Mouse (Mus musculus) stomach, postnatal 0 days (tissue): ENCODE results near the gene Mrln. TPM values are rescaled to one million over a fixed set of nuclear protein-coding genes. Genes with fewer than 3 reads are reported as not detected.

Source experiments
- ATAC-seq: fragments of 200-750 bp; cut with Nextera tagmentation; 2 replicates; pipeline ENCODE4 v1.8.0; 2017; ENCODE audit not compliant: low FRiP score, low TSS enrichment
- DNase-seq: peaks from one replicate; pipeline ENCODE4 v3.0.0-alpha.2; 2016; ENCODE audit warnings: low spot score
- H3K27ac ChIP-seq: fragments of 300-500 bp; sonication (generic); replicated peaks from 2 replicates; pipeline ENCODE4 v1.5.1; 2014; ENCODE audit warnings: mild to moderate bottlenecking, control low read depth
- H3K27me3 ChIP-seq: fragments of 300-500 bp; sonication (generic); 2 replicates; pipeline ENCODE4 v1.6.1; 2014; ENCODE audit warnings: low read length; ENCODE audit not compliant: control insufficient read depth, insufficient read depth
- H3K36me3 ChIP-seq: fragments of 300-500 bp; sonication (generic); 2 replicates; pipeline ENCODE4 v1.6.1; 2014; ENCODE audit warnings: low read length, mixed read lengths; ENCODE audit not compliant: control insufficient read depth, insufficient read depth
- H3K4me1 ChIP-seq: fragments of 300-500 bp; sonication (generic); replicated peaks from 2 replicates; pipeline ENCODE4 v1.6.1; 2014; ENCODE audit warnings: antibody characterized with exemption; ENCODE audit not compliant: control insufficient read depth, insufficient read depth
- H3K4me2 ChIP-seq: fragments of 300-500 bp; sonication (generic); replicated peaks from 2 replicates; pipeline ENCODE4 v1.6.1; 2014; ENCODE audit warnings: low read depth, mild to moderate bottlenecking, control low read depth, moderate library complexity
- H3K4me3 ChIP-seq: fragments of 300-500 bp; sonication (generic); 2 replicates; pipeline ENCODE4 v1.5.1; 2014; ENCODE audit warnings: low read depth, low read length, control low read depth
- H3K9ac ChIP-seq: fragments of 300-500 bp; sonication (generic); 2 replicates; pipeline ENCODE4 v1.6.1; 2014; ENCODE audit warnings: mild to moderate bottlenecking, low read length, control low read depth, mixed read lengths
- H3K9me3 ChIP-seq: fragments of 300-500 bp; sonication (generic); 2 replicates; pipeline ENCODE4 v1.6.1; 2016; ENCODE audit warnings: low read length; ENCODE audit not compliant: control insufficient read depth
- CTCF ChIP-seq: IDR thresholded peaks from 2 replicates; pipeline ENCODE4 v1.5.1; 2016; ENCODE audit warnings: antibody characterized with exemption, low read depth, mild to moderate bottlenecking, moderate library complexity
- EP300 ChIP-seq: optimal IDR thresholded peaks from 2 replicates; pipeline ENCODE3; 2016; ENCODE audit warnings: antibody characterized with exemption
- WGBS: fragments of 180-500 bp; shearing (Covaris S2); extraction: QIAGEN DNeasy Blood & Tissue Kit; methylation state at CpG from one replicate; pipeline ENCODE4 v1.1.7; 2014; 5-methylcytosine and 5-hydroxymethylcytosine counted together
- polyA plus RNA-seq: library from polyadenylated mRNA; unstranded; fragments of >200 nt; fragmentation: Nextera tagmentation; extraction: Ambion mirVana; gene quantifications from 2 replicates; pipeline ENCODE4 v1.2.1, GENCODE M21; 2015

Gene Mrln
- polyA plus RNA-seq, 1 experiment from 2014 or later, result 1.5 TPM

DNA sequence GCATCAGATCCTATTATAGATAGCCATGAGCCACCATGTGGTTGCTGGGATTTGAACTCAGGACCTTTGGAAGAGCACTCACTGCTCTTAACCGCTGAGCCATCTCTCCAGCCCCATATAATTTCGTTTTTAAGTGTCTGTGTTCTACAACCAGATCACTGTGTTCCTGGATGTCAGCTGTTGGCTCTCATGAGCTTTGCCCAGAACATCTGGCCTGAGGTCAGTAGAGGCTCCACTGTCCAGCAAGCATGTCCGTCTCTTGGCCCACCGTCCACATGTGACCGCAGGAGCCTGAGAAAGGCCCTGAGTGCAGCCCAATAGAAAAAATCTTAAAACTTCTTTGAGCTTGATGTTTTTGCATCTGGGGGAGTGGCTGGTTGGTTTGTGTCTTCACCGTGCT, 7.8 kb upstream of the Mrln start:
- WGBS, result 84% methylated on average over 6 of the region's 6 CpGs
- H3K27ac ChIP-seq, result no peak overlapping the region
- H3K27me3 ChIP-seq, result no peaks in the 10 kb centered on the region
- no peak overlapping the region for H3K9ac ChIP-seq
- ATAC-seq, result no peak
- H3K9me3 ChIP-seq, result no peaks in the 10 kb centered on the region
- no peak overlapping the region for H3K4me2 ChIP-seq
- no peaks in the 10 kb centered on the region for H3K4me1 ChIP-seq
- DNase-seq, result no peak
- H3K4me3 ChIP-seq, result no peak overlapping the region
- no peak for TF ChIP-seq EP300
- TF ChIP-seq CTCF, result no peak
- H3K36me3 ChIP-seq, result 0 out of 2 replicates have a peak, but pooled peaks cover 2% of the 10 kb centered on the region

DNA sequence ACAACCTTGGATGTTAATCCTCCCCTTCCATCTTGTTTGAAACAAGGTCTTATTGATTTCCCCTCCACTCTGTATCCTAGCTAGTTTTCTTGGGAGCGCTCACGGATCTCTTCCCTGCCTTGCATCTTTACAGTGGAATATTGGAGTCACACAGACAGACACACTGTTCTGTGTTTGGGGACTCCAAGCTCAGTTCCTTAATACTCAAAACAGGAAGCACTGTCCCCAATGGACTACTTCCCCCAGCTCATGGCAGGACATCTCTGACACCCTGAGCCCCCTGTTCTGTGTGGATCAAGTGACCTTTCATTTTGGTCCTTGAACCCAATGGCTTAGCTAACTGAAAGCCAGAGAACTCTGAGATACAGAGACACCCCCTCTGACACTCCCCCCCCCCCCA, 6.9 kb upstream of the Mrln start:
- H3K9ac ChIP-seq, result no peak overlapping the region
- no peaks in the 10 kb centered on the region for H3K36me3 ChIP-seq
- H3K4me3 ChIP-seq, result no peak overlapping the region
- no peak for ATAC-seq
- DNase-seq, result no peak
- H3K4me2 ChIP-seq, result no peak overlapping the region
- no peaks in the 10 kb centered on the region for H3K4me1 ChIP-seq
- H3K9me3 ChIP-seq, result no peaks in the 10 kb centered on the region
- 76% methylated on average over 2 of the region's 2 CpGs for WGBS
- H3K27me3 ChIP-seq, result no peaks in the 10 kb centered on the region
- TF ChIP-seq EP300 (no peak), CTCF (no peak)
- no peak overlapping the region for H3K27ac ChIP-seq

DNA sequence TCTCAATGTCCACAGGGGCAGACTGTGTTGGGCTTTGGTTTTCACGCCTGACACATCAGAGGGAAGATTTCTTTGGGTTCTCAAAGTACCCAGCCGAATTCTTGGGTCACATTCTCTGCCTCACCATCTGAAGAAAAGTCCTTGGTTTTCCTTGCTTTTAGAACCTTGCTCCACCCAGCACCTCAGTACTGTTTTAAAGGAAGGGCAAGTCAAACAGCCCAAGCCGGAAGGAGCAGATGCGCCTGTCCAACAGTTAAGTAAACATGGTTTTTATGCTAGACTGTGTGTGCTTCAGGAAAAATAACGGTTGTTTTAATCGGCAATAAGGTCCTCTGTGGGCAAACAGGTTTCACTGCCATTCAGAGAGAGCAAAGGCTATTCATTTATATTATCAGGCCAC, 6.5 kb upstream of the Mrln start:
- no peak for TF ChIP-seq EP300
- TF ChIP-seq CTCF, result no peak
- Histone ChIP-seq H3K9me3 (no peaks in the 10 kb centered on the region), H3K36me3 (no peaks in the 10 kb centered on the region), H3K27ac (no peak overlapping the region), H3K27me3 (no peaks in the 10 kb centered on the region), H3K9ac (no peak overlapping the region), H3K4me1 (no peaks in the 10 kb centered on the region), H3K4me2 (no peak overlapping the region), H3K4me3 (no peak overlapping the region)
- 42% methylated on average over 6 of the region's 6 CpGs for WGBS
- no peak for DNase-seq
- peak; percentile 27; the same call in 1 of the 2 replicates for ATAC-seq

DNA sequence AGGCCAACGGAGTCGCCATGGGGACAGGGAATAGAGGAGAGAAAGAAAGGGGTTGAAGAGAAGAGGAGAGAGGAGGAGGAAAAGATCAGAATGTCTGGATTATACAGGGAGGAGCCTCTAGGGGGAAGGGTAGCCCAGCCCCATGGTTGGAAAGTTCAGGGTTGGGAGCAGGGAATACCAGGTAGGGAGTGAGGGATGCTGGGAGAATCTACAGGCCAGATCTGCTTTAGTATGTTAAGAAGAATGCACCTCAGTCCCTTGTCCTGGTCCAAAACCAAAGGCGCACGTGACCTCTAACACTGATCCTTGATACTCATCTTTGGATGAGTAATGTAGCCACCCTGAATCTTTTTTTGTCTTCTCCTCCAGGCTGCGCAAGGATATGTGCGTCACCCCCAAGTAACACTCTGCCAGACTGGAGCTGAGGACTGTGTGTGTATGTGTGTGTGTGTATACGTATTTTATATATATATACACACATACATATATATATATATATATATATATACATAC, 5.5 kb upstream of the Mrln start:
- Histone ChIP-seq H3K27ac (no peak overlapping the region), H3K9me3 (no peaks in the 10 kb centered on the region), H3K4me2 (no peak overlapping the region), H3K36me3 (no peaks in the 10 kb centered on the region), H3K27me3 (no peaks in the 10 kb centered on the region), H3K4me3 (no peak overlapping the region), H3K4me1 (no peaks in the 10 kb centered on the region), H3K9ac (no peak overlapping the region)
- WGBS, result 88% methylated on average over 7 of the region's 7 CpGs
- DNase-seq (no peak), ATAC-seq (no peak)
- TF ChIP-seq CTCF, result no peak
- no peak for TF ChIP-seq EP300

DNA sequence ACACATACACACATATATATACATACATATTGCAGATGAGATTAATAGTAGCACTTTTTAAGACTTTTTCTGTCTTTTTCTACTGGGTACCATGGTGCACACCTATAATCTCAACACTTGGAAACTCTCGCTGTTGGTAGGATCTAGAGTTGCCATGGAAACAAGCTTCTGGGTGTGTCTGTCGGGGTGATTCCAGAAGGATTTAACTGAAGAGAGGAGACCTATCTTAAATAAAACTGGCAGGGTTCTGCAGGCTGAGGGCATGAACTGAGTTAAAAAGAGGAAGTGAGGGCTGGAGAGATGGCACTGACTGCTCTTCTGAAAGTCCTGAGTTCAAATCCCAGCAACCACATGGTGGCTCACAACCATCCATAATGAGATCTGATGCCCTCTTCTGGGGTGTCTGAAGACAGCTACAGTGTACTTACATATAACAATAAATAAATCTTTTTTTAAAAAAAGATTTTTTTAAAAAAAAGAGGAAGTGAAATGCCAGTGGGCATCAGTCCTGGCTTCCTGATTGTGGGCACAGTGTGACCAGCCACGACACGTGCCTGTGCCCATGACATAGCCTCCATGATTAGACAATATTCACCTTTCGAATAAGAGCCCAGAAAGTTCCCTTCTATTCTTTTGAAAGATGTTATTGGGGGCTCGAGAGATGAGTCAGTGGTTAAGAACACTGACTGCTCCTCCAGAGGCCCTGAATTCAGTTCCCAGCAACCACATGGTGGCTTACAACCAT, 4.8 kb upstream of the Mrln start:
- Histone ChIP-seq H3K4me3 (no peak overlapping the region), H3K36me3 (no peaks in the 10 kb centered on the region), H3K4me1 (no peaks in the 10 kb centered on the region), H3K27ac (no peak overlapping the region), H3K4me2 (no peak overlapping the region), H3K9me3 (no peaks in the 10 kb centered on the region), H3K9ac (no peak overlapping the region), H3K27me3 (no peaks in the 10 kb centered on the region)
- DNase-seq (no peak), ATAC-seq (no peak)
- WGBS, result 83% methylated on average over 6 of the region's 6 CpGs
- TF ChIP-seq EP300 (no peak), CTCF (no peak)

DNA sequence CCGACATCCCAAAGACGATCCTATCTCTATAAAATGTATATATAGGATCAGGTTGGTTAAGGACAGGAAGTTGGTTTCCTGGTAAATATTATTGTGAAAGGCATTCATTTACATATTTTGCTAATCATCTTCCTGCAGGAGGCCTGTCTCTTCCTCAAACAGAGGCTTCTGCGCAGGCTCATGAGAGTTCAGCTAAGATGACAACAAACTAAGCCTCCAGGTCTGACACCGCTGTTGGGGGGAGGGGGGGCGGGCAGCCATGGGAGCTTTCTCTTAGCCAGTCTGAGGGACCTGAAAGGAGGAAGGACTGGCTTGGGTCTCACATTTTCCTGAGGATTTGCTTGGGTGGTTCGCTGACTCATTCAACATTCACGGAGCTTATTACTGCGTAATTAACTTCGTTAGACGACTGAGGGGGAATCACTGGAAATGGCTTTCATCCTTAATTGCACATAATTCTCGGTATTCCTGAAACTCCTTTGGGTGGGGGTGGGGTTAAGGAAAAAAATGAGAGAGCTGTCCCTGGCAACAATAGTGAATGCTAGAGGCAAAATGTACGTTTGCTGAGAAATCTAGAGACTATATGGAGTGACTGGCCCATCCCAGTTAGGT, 3.5 kb upstream of the Mrln start:
- no peak for ATAC-seq
- Histone ChIP-seq H3K27ac (no peak overlapping the region), H3K9me3 (no peaks in the 10 kb centered on the region), H3K36me3 (no peaks in the 10 kb centered on the region), H3K4me2 (no peak overlapping the region), H3K9ac (no peak overlapping the region), H3K4me1 (peaks cover 6% of the 10 kb centered on the region), H3K27me3 (no peaks in the 10 kb centered on the region), H3K4me3 (no peak overlapping the region)
- TF ChIP-seq CTCF (no peak), EP300 (no peak)
- WGBS, result 70% methylated on average over 12 of the region's 12 CpGs
- DNase-seq, result no peak
